Mouse (Mus musculus): ENCODE data around the gene AI464131. TPM values are rescaled to one million over a fixed set of nuclear protein-coding genes. Genes with fewer than 3 reads are reported as not detected.
A peak's percentile ranks its signal among the peaks of the same experiment; 100 is the strongest.

AI464131 gene
- 24.2 and 24.8 TPM in 2 replicates for polyA plus RNA-seq (2012; rRNA removed)

DNA sequence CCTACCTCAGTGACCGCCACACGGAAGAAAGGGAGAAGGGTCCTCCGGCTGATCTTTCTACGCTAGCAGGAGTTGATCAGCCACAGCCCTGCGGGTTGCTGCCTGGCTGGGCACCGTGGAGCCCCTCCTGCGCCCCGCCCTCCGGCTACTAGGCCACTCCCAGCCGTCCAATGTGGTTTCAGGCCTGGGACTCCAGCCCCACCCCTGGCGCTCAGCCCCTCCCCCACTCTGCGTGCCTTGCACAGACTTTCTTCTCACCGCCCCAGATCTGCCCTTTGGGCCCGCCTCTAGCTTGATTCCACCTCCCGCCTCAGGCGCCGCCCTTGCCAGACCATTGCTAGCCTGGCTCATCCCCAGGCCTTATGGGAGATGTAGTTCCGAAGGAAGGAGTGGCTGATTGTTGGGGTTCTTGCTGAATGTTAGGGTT is at the start of gene AI464131:
AI464131 (minus strand) TSS at position 91 of the 427 bp plus-strand sequence.
- TF ChIP-seq POLR2A (IDR thresholded peaks at IDR 0.05; ENCODE audit: extremely low read depth, insufficient read depth, low read length) (peak; percentile 63), CTCF (IDR thresholded peaks at IDR 0.05; ENCODE audit: extremely low read depth, insufficient read depth, low read length) (no peak)
- peak within 1 kb of the TSS; percentile 45 for H3K4me3 ChIP-seq (ENCODE audit: insufficient read depth, low read length)
- peaks cover 3% of the 10 kb centered on the region; the same call in 1 of the 2 replicates for H3K4me1 ChIP-seq (ENCODE audit: control insufficient read depth, insufficient read depth, low read length)
- no peak within 1 kb of the TSS for H3K27ac ChIP-seq (ENCODE audit: insufficient read depth, low read length)

- H3K27ac ChIP-seq (ENCODE audit: insufficient read depth, low read length): no peak overlapping the region
- H3K4me3 ChIP-seq (ENCODE audit: insufficient read depth, low read length): no peak overlapping the region
- TF ChIP-seq POLR2A (IDR thresholded peaks at IDR 0.05; ENCODE audit: extremely low read depth, insufficient read depth, low read length) (no peak), CTCF (IDR thresholded peaks at IDR 0.05; ENCODE audit: extremely low read depth, insufficient read depth, low read length) (peak; percentile 76)
- H3K4me1 ChIP-seq (ENCODE audit: control insufficient read depth, insufficient read depth, low read length): peaks cover 10% of the 10 kb centered on the region
Observed at GRCm38 (mm10) chr4:41552529-41552928, 49.7 kb upstream of the AI464131 start.

DNA sequence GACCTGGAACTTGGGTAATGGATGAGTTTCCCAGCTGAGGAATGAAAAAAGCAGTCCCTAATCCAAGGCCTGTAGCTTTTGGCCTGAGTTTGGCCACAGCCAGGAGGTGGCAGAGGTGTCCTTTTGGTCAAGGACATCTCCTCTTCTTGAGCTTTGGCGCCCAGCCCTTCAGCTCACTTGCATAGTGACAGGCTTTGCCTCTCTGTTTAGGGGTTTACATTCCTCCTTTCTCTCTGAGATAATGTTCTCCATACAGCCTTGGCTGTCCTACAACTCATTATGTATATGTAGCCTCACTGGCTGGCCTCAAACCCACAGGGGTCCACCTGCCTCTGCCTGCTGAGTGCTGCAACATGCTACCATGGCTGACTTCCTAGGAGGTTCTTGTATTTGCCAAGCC is 44.2 kb upstream of the AI464131 start:
- H3K4me3 ChIP-seq (ENCODE audit: insufficient read depth, low read length): no peak overlapping the region
- TF ChIP-seq CTCF (IDR thresholded peaks at IDR 0.05; ENCODE audit: extremely low read depth, insufficient read depth, low read length) (no peak), POLR2A (IDR thresholded peaks at IDR 0.05; ENCODE audit: extremely low read depth, insufficient read depth, low read length) (no peak)
- H3K4me1 ChIP-seq (ENCODE audit: control insufficient read depth, insufficient read depth, low read length): peaks cover 6% of the 10 kb centered on the region
- no peak overlapping the region for H3K27ac ChIP-seq (ENCODE audit: insufficient read depth, low read length)

DNA sequence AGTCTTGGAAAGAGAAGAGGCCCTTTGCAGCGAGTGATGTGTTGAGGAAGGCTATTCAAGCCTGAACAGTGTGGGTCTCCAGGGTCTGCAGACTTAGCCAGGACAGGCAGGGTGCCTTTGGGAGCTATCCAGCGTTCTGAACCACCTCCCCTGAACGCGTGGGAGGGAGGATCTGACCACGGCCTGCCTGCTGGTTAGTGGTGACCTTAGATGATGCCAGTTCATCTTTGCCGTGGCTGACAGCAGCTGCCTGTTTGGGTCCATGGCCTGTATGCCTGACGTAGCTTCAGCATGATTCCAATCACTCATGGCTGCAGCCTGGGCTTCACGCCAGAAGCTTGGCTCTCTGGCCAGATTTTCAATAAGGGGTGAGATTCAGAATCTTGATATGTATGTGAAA is 43.1 kb upstream of the AI464131 start:
- no peak overlapping the region for H3K4me3 ChIP-seq (ENCODE audit: insufficient read depth, low read length)
- H3K4me1 ChIP-seq (ENCODE audit: control insufficient read depth, insufficient read depth, low read length): peaks cover 8% of the 10 kb centered on the region
- no peak overlapping the region for H3K27ac ChIP-seq (ENCODE audit: insufficient read depth, low read length)
- TF ChIP-seq POLR2A (IDR thresholded peaks at IDR 0.05; ENCODE audit: extremely low read depth, insufficient read depth, low read length) (no peak), CTCF (IDR thresholded peaks at IDR 0.05; ENCODE audit: extremely low read depth, insufficient read depth, low read length) (no peak)

DNA sequence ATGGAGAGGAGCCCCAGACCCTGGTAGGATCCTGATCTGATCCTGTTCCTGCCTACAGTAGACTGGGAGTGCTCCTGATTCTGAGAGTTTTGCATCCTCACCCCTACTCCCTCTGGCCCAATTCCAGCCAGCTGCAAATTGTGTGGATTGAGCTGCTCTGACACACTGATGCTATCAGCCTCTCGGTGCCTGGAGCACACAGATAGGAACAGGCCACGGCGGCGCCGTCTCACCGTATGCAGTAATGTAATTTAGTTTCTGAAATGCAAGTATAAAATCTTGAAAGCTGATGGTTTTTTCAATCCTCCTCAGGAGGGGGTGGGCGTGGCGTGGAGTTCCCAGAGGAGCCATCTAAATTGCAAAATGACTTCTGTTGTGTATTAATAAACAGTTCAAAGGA is 39.3 kb upstream of the AI464131 start:
- TF ChIP-seq CTCF (IDR thresholded peaks at IDR 0.05; ENCODE audit: extremely low read depth, insufficient read depth, low read length) (no peak), POLR2A (IDR thresholded peaks at IDR 0.05; ENCODE audit: extremely low read depth, insufficient read depth, low read length) (no peak)
- peaks cover 11% of the 10 kb centered on the region for H3K4me1 ChIP-seq (ENCODE audit: control insufficient read depth, insufficient read depth, low read length)
- no peak overlapping the region for H3K4me3 ChIP-seq (ENCODE audit: insufficient read depth, low read length)
- no peak overlapping the region for H3K27ac ChIP-seq (ENCODE audit: insufficient read depth, low read length)

- Histone ChIP-seq H3K4me1 (ENCODE audit: control insufficient read depth, insufficient read depth, low read length) (peaks cover 5% of the 10 kb centered on the region), H3K27ac (ENCODE audit: insufficient read depth, low read length) (no peak overlapping the region), H3K4me3 (ENCODE audit: insufficient read depth, low read length) (no peak overlapping the region)
- TF ChIP-seq CTCF (IDR thresholded peaks at IDR 0.05; ENCODE audit: extremely low read depth, insufficient read depth, low read length): no peak
- TF ChIP-seq POLR2A (IDR thresholded peaks at IDR 0.05; ENCODE audit: extremely low read depth, insufficient read depth, low read length): no peak
Observed at GRCm38 (mm10) chr4:41534866-41535265, 32.0 kb upstream of the AI464131 start.

DNA sequence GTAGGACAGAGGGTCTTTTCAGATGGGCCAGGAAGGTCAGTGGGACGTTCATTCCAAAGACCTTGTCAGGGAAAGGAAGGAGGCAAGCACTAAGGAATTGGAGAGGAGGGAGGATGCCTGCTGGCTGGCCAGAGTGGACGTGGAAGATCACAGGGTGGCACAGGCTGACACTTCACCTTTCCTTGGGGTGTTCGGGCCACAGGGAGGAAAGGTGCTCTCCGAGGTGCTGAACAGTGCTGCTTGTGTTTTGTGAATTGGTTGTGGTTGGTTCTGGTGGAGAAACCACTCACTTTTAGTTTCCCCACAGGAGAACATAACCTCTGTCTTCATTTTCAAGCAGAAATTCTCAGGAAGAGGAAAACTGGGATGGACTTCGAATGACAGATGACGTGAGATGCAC is 29.5 kb upstream of the AI464131 start:
- Histone ChIP-seq H3K4me1 (ENCODE audit: control insufficient read depth, insufficient read depth, low read length) (peaks cover 7% of the 10 kb centered on the region), H3K4me3 (ENCODE audit: insufficient read depth, low read length) (no peak overlapping the region), H3K27ac (ENCODE audit: insufficient read depth, low read length) (no peak overlapping the region)
- no peak for TF ChIP-seq POLR2A (IDR thresholded peaks at IDR 0.05; ENCODE audit: extremely low read depth, insufficient read depth, low read length)
- TF ChIP-seq CTCF (IDR thresholded peaks at IDR 0.05; ENCODE audit: extremely low read depth, insufficient read depth, low read length): no peak

GRCm38 (mm10) chr4:41527996-41528395 is 25.1 kb upstream of the AI464131 start:
- no peak overlapping the region for H3K4me3 ChIP-seq (ENCODE audit: insufficient read depth, low read length)
- TF ChIP-seq POLR2A (IDR thresholded peaks at IDR 0.05; ENCODE audit: extremely low read depth, insufficient read depth, low read length) (no peak), CTCF (IDR thresholded peaks at IDR 0.05; ENCODE audit: extremely low read depth, insufficient read depth, low read length) (no peak)
- no peak overlapping the region for H3K27ac ChIP-seq (ENCODE audit: insufficient read depth, low read length)

DNA sequence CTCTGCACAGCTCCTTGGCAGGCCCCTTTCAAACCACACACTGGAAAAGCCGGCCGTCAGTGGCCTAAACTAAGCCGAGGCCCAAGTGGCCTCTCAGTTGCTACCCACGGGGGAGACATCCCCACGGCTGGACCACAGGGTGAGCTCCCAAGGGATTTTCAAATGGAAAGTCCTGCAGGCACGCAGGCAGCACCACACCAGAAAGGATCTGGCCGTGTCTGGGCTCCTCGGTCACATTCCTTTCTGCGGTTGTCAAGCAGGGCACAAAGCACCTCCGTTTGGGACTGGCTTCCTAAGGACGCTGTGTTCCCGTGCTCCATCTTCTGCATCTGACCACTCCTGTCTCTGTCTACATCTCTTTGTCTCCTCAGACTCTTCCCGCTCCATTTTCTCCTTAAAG is 24.2 kb upstream of the AI464131 start:
- H3K27ac ChIP-seq (ENCODE audit: insufficient read depth, low read length): no peak overlapping the region
- TF ChIP-seq POLR2A (IDR thresholded peaks at IDR 0.05; ENCODE audit: extremely low read depth, insufficient read depth, low read length) (no peak), CTCF (IDR thresholded peaks at IDR 0.05; ENCODE audit: extremely low read depth, insufficient read depth, low read length) (no peak)

More at GRCm38 (mm10) chr4:41527996-41528395, 25.1 kb upstream of the AI464131 start:
- H3K4me1 ChIP-seq (ENCODE audit: control insufficient read depth, insufficient read depth, low read length): peaks cover 9% of the 10 kb centered on the region

DNA sequence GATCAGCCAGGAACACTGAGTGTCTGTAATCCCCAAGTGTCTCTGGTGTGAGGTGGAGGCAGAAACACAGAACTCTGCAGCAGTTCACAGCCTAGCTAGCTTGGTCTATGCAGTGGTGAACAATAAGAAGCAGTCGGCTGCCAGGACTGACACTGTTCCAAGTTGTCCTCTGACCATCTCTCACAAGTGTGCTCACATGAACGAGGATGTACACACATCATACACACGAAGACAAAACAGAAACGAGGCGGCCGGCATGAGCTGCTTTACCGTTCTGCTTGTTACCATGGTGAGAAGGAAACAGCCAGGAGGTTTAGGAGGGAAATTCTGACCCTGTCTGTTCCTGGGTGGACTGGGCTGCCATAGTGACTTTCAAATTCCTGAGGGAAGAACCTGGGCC is 23.7 kb upstream of the AI464131 start:
- Histone ChIP-seq H3K4me3 (ENCODE audit: insufficient read depth, low read length) (no peak overlapping the region), H3K27ac (ENCODE audit: insufficient read depth, low read length) (no peak overlapping the region), H3K4me1 (ENCODE audit: control insufficient read depth, insufficient read depth, low read length) (peaks cover 4% of the 10 kb centered on the region; the same call in 1 of the 2 replicates)
- TF ChIP-seq POLR2A (IDR thresholded peaks at IDR 0.05; ENCODE audit: extremely low read depth, insufficient read depth, low read length) (no peak), CTCF (IDR thresholded peaks at IDR 0.05; ENCODE audit: extremely low read depth, insufficient read depth, low read length) (no peak)

More for the DNA sequence above, 24.2 kb upstream of the AI464131 start:
- peaks cover 6% of the 10 kb centered on the region; the same call in 1 of the 2 replicates for H3K4me1 ChIP-seq (ENCODE audit: control insufficient read depth, insufficient read depth, low read length)
- H3K4me3 ChIP-seq (ENCODE audit: insufficient read depth, low read length): no peak overlapping the region

All from cortical plate, adult 2 months (tissue).